ENCODE assay signal across 17 mouse cellular contexts in genomic region chr8:107887333-107887732, GRCm38 (mm10). TPM values are rescaled to one million over a fixed set of nuclear protein-coding genes. Genes with fewer than 3 reads are reported as not detected.
DNase-seq lines count a peak whose midpoint lies in the region; ATAC-seq lines count a peak whose summit lies in the region.
"Had no signal": no experiment of that assay in that cellular context is flagged by ENCODE, and none has a peak within 500 bp of the region (broad histone marks: within the 10 kb centered on the region; RNA-seq: fewer than 3 reads in every experiment).

No protein-coding gene starts in this region.

- H3K9ac ChIP-seq in heart, embryonic 13.5 days: no peak overlapping the region
- H3K9ac ChIP-seq in midbrain, embryonic 13.5 days (replicated peaks): no peak overlapping the region
- no peak overlapping the region for H3K9ac ChIP-seq in midbrain, embryonic 15.5 days
- H3K9ac ChIP-seq in limb, embryonic 11.5 days (ENCODE audit: low read length): no peak overlapping the region

- DNase-seq in heart, embryonic 10.5 days (ENCODE audit: low spot score): no peak
- DNase-seq in limb, embryonic 11.5 days (ENCODE audit: low spot score): peak; percentile 68
- DNase-seq in urinary bladder, postnatal 10 days (ENCODE audit: low spot score): no peak
- DNase-seq: adrenal gland, postnatal 10 days; cerebellum, adult 18-20 months; kidney, adult 8-10 months; kidney, postnatal 25 days; lung, adult 2 months; retina, postnatal 1 day; right cerebral cortex, postnatal 4 days had no signal

- no peak for ATAC-seq in heart, embryonic 13.5 days (ENCODE audit: extremely low read depth, insufficient number of reproducible peaks, low FRiP score, low TSS enrichment)
- no peak for ATAC-seq in midbrain, embryonic 13.5 days
- ATAC-seq in midbrain, embryonic 15.5 days (replicated peaks): no peak
- ATAC-seq in limb, embryonic 11.5 days (ENCODE audit: insufficient number of reproducible peaks, low FRiP score, low TSS enrichment, low read depth): no peak
- ATAC-seq in megakaryocyte-erythroid progenitor cell, adult 5-6 weeks (replicated peaks; ENCODE audit: low FRiP score, low TSS enrichment, poor library complexity, severe bottlenecking): no peak
- ATAC-seq: forebrain, embryonic 16.5 days had no signal

- H3K36me3 ChIP-seq in heart, embryonic 13.5 days: no peaks in the 10 kb centered on the region
- H3K36me3 ChIP-seq in heart, embryonic 10.5 days: no peaks in the 10 kb centered on the region
- H3K36me3 ChIP-seq in midbrain, embryonic 13.5 days: no peaks in the 10 kb centered on the region
- H3K36me3 ChIP-seq in midbrain, embryonic 15.5 days (replicated peaks): no peaks in the 10 kb centered on the region
- no peaks in the 10 kb centered on the region for H3K36me3 ChIP-seq in limb, embryonic 11.5 days (ENCODE audit: control insufficient read depth, insufficient read depth, low read length)

- H3K9me3 ChIP-seq in heart, embryonic 13.5 days: 0 out of 2 replicates have a peak, but pooled peaks cover 3% of the 10 kb centered on the region
- no peaks in the 10 kb centered on the region for H3K9me3 ChIP-seq in heart, embryonic 10.5 days
- no peaks in the 10 kb centered on the region for H3K9me3 ChIP-seq in midbrain, embryonic 13.5 days
- H3K9me3 ChIP-seq in midbrain, embryonic 15.5 days: no peaks in the 10 kb centered on the region
- H3K9me3 ChIP-seq in limb, embryonic 11.5 days (ENCODE audit: control insufficient read depth, low read length): no peaks in the 10 kb centered on the region

- H3K27me3 ChIP-seq in heart, embryonic 13.5 days (replicated peaks): no peaks in the 10 kb centered on the region
- H3K27me3 ChIP-seq in heart, embryonic 10.5 days (ENCODE audit: insufficient read depth, poor library complexity, severe bottlenecking): no peaks in the 10 kb centered on the region
- H3K27me3 ChIP-seq in midbrain, embryonic 13.5 days: no peaks in the 10 kb centered on the region
- H3K27me3 ChIP-seq in midbrain, embryonic 15.5 days (replicated peaks): no peaks in the 10 kb centered on the region
- no peaks in the 10 kb centered on the region for H3K27me3 ChIP-seq in limb, embryonic 11.5 days (ENCODE audit: control insufficient read depth, insufficient read depth, low read length)
- H3K27me3 ChIP-seq: megakaryocyte, embryonic 14.5 days had no signal

- no peak overlapping the region for H3K4me3 ChIP-seq in heart, embryonic 13.5 days
- H3K4me3 ChIP-seq in heart, embryonic 10.5 days: no peak overlapping the region
- H3K4me3 ChIP-seq in midbrain, embryonic 13.5 days (replicated peaks): no peak overlapping the region
- H3K4me3 ChIP-seq in midbrain, embryonic 15.5 days: no peak overlapping the region
- no peak overlapping the region for H3K4me3 ChIP-seq in limb, embryonic 11.5 days (ENCODE audit: low read depth, low read length)
- H3K4me3 ChIP-seq: megakaryocyte, embryonic 14.5 days had no signal

- no peak overlapping the region for H3K27ac ChIP-seq in heart, embryonic 13.5 days (replicated peaks)
- H3K27ac ChIP-seq in heart, embryonic 10.5 days: no peak overlapping the region
- peak overlapping the region; percentile 45; the same call in 1 of the 2 replicates for H3K27ac ChIP-seq in midbrain, embryonic 13.5 days
- H3K27ac ChIP-seq in midbrain, embryonic 15.5 days: no peak overlapping the region
- H3K27ac ChIP-seq in limb, embryonic 11.5 days (replicated peaks; ENCODE audit: low read depth, low read length): peak overlapping the region; percentile 48

- peaks cover 9% of the 10 kb centered on the region; the same call in 1 of the 2 replicates for H3K4me1 ChIP-seq in heart, embryonic 13.5 days
- H3K4me1 ChIP-seq in heart, embryonic 10.5 days: peaks cover 19% of the 10 kb centered on the region
- H3K4me1 ChIP-seq in midbrain, embryonic 13.5 days (replicated peaks): peaks cover 21% of the 10 kb centered on the region
- H3K4me1 ChIP-seq in midbrain, embryonic 15.5 days: peaks cover 20% of the 10 kb centered on the region
- peaks cover 15% of the 10 kb centered on the region for H3K4me1 ChIP-seq in limb, embryonic 11.5 days (ENCODE audit: control insufficient read depth, insufficient read depth, low read length)
- H3K4me1 ChIP-seq: megakaryocyte, embryonic 14.5 days had no signal

- 0 out of 2 replicates have a peak overlapping the region, but pooled peaks have one; percentile 4 for H3K4me2 ChIP-seq in heart, embryonic 13.5 days
- H3K4me2 ChIP-seq in midbrain, embryonic 13.5 days (replicated peaks): no peak overlapping the region
- no peak overlapping the region for H3K4me2 ChIP-seq in midbrain, embryonic 15.5 days
- H3K4me2 ChIP-seq in limb, embryonic 11.5 days (ENCODE audit: low read depth, severe bottlenecking): no peak overlapping the region
- H3K4me2 ChIP-seq: liver, embryonic 11.5 days had no signal

- WGBS in heart, embryonic 13.5 days: 46% methylated on average over 10 of the region's 10 CpGs
- 55% methylated on average over 10 of the region's 10 CpGs for WGBS in heart, embryonic 10.5 days
- WGBS in midbrain, embryonic 13.5 days: 49% methylated on average over 10 of the region's 10 CpGs
- WGBS in midbrain, embryonic 15.5 days: 46% methylated on average over 10 of the region's 10 CpGs
- WGBS in limb, embryonic 11.5 days: 20% methylated on average over 10 of the region's 10 CpGs

RNA-seq across cellular contexts. Expression of gene Zfhx3, which starts 55.1 kb away (rescaled TPM):
- 5.1 and 6.2 TPM in 2 replicates for polyA plus RNA-seq in heart, embryonic 13.5 days (2015; fragmentation: Nextera tagmentation; extraction: Ambion mirVana)
- polyA plus RNA-seq in heart, embryonic 10.5 days (2016; fragmentation: Nextera tagmentation; extraction: Ambion mirVana): 7.0 and 9.7 TPM in 2 replicates
- 65.9 and 68.0 TPM in 2 replicates for polyA plus RNA-seq in midbrain, embryonic 13.5 days (2015; fragmentation: Nextera tagmentation; extraction: Ambion mirVana)
- polyA plus RNA-seq in midbrain, embryonic 15.5 days (2015; fragmentation: Nextera tagmentation; extraction: Ambion mirVana): 59.0 and 60.2 TPM in 2 replicates
- polyA plus RNA-seq in limb, embryonic 11.5 days (2014; fragmentation: Nextera tagmentation; extraction: Ambion mirVana): 36.4 and 38.8 TPM in 2 replicates
- 2.9 and 4.2 TPM in 2 replicates for total RNA-seq in megakaryocyte-erythroid progenitor cell, adult 5-6 weeks (2014; fragmentation: Nextera tagmentation)
- 0.28 and 0.38 TPM in 2 replicates for total RNA-seq in megakaryocyte-erythroid progenitor cell, adult 5-6 weeks (2017)

Comparison
In these comparisons a context has a peak if more than half of its experiments do, and no peak if none do; other contexts are left out.
1. H3K27ac ChIP-seq: peak in midbrain, embryonic 13.5 days (single experiment) and limb, embryonic 11.5 days (single experiment); none in heart, embryonic 13.5 days (single experiment), heart, embryonic 10.5 days (single experiment) and midbrain, embryonic 15.5 days (single experiment).